Mouse (Mus musculus): ENCODE data around the gene Trim62.

DNA sequence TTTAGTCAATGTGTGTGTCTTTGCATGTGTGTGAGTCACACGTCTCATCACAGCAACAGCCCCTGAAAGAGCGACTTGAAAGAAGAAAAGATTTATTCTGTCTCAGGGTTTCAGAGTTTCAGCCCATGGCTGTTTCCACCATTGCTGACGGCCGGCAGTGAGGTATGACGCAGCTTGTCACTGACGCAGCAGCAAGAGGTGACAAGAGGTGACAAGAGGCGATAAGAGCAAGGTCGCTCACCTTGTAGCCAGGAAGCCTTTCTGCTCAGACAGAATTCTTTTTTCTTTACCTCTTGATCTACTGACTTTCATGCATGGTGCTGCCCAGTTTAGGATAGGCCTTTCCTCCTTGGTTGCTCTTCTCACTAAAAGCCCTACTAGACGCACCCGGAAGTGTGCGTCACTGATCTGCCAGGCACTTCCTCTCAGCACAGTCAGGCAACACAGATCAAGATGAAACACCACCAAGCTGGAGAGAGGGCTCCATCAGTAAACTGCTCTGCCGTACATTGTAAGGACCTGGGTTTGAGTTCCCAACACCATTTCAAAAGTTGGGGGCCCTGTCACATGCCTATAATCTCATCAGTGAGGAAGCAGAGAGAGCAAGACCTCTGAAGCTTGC, 31.0 kb upstream of the Trim62 start:
- no peak for TF ChIP-seq POLR2A (IDR thresholded peaks at IDR 0.05; ENCODE audit: low read depth, low read length)
- TF ChIP-seq CTCF (IDR thresholded peaks at IDR 0.05; ENCODE audit: borderline replicate concordance, insufficient read depth, low read length), result no peak
